Mouse (Mus musculus) stomach, postnatal 0 days (tissue): ENCODE measurements around the gene Exoc5.

Experiments used
- CTCF ChIP-seq: IDR thresholded peaks from 2 replicates; pipeline ENCODE4 v1.5.1; 2016; ENCODE audit warnings: antibody characterized with exemption, low read depth, mild to moderate bottlenecking, moderate library complexity
- EP300 ChIP-seq: optimal IDR thresholded peaks from 2 replicates; pipeline ENCODE3; 2016; ENCODE audit warnings: antibody characterized with exemption

DNA sequence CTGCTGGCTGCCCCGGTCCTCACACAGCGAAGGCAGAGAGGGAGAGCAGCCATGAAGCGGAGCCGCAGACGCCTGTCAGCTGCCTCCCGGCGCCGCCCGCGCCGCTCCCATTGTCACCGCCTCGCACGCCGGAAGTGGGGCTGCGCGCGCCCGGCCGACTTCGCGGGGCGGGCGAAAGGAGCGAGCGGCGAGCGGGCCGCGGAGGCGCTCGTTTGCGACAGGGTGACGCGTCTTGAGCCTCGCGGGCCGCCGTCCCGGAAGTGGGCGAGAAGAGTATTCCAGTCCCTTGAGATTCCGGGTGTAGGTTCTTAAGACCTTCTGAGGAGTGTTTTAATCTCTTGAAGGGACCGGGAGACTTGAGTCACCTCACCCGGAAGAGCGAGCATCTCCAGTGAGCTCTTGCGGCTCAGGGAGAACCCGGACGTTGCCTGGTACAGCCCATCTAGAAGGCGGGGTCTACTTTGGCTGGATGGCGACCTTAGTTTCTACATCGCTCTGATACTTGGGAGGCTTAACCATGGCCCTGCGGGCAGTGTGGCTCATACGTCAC, at the start of gene Exoc5:
- peak; percentile 13; the same call in 1 of the 2 replicates for TF ChIP-seq CTCF
- no peak for TF ChIP-seq EP300
